Mouse (Mus musculus): Measurements from ENCODE around the gene Gm29609.

DNA sequence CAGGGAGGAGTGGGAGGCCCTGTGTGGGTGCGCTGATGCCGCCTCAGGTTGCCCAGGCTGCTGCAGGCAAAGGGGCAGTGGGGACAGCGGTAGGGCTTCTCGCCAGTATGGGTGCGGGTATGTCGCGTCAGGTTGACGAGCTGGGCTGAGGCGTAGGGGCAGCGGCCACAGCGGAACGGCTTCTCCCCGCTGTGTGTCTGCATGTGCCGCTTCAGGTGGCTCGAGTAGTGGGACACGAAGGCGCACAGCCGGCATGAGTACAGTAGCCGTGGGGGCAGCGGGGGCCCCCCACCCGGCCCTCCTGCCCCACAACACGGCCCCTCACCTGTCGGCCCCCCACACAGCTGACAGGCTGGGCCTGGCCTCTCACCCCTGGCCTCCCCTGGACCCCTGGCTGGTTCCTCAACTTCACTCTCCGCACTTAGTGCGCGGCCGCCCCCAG lies 20.6 kb upstream of the Gm29609 start:
- TF ChIP-seq CTCF (conservative IDR thresholded peaks at IDR 0.05; ENCODE audit: low read length): no peak
- no peak for TF ChIP-seq NANOG (IDR thresholded peaks at IDR 0.05; ENCODE audit: borderline replicate concordance, low read length)
- no peak for TF ChIP-seq POU5F1 (IDR thresholded peaks at IDR 0.05; ENCODE audit: borderline replicate concordance, low read length)

Measured in E14TG2a.4 (cell line).